Mouse (Mus musculus): ENCODE data around the gene Bsx.
A peak's percentile ranks its signal among the peaks of the same experiment; 100 is the strongest.

Bsx gene

DNA sequence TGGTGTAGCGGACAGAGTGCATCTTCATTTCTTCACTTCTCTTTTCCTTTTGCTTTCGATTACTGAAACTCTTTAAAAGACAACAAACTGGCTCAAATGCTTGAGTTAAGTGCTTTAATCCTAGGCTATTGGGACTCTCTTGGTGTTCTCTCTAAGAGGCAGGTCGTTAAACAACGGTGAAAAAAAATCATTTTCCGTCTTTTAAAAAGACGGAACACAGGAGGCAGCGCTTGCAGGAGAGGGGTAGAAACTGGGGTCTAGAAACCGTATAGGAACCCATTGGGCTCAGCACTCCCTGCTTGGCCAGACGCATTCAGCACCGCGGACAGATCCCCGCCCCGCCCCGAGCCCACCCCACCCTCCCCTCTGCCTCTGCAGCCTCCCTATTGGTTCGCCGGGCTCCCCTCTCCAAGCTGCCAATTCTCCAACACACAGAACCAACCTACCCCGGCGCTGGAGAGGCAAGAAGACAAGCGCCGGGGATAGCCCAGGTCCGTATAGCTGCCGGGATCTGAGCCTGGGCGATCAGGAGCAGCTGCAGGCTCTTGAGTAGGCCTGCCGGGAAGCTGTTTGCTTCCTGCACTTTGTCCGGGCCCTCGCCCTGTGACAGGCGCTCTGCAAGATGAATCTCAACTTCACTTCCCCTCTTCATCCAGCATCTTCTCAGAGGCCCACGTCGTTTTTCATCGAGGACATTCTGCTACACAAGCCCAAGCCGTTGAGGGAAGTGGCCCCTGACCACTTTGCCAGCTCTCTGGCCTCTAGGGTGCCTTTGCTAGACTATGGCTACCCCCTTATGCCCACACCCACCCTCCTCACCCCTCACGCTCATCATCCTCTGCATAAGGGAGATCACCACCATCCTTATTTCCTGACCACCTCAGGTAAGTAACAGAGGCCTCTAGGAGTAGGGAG is at the start of gene Bsx:
TSS of gene Bsx (plus strand) at position 572 of the 915 bp plus-strand sequence.
- no peak for DNase-seq (ENCODE audit: low spot score in 2 of 2)

DNA sequence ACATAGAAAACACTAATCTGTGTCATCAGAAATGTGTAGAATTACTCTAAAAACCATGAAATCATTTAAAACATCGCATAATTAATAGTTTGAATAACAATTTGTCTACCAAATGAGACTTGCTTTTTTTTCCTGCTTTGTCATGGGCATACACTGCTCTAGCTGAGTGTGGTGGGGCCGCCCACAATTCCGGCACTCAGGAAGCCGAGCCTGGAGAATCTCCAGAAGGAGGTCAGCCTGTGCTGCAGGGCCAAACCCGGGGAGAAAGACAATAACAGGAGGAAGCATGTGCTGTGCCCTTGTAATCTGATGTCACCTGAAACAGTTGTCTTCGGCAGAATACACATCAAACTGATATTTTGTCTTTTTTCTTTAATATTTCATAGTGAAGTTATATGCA is 48.3 kb upstream of the Bsx start:
- no peak for DNase-seq (ENCODE audit: low spot score in 2 of 2)

DNA sequence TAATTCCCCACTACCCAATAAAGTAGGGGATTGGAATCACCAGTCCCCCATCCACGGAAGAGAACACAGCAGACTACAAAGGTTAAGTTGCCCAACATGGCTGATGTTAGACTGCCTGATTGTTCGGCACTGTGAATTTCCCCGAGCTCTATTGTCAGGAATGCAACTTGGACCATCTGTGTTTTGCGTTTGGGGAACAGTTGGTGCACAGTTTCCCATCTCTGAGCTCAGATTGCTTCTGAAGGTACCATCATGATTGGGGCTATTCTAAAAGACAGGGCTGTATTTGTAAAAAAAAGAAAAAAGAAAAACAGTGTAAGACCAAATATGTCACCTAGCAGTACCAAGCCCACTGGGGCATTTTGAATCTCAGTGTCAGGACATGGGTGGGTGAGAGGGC is 46.6 kb upstream of the Bsx start:
- DNase-seq (ENCODE audit: low spot score in 2 of 2): no peak

DNA sequence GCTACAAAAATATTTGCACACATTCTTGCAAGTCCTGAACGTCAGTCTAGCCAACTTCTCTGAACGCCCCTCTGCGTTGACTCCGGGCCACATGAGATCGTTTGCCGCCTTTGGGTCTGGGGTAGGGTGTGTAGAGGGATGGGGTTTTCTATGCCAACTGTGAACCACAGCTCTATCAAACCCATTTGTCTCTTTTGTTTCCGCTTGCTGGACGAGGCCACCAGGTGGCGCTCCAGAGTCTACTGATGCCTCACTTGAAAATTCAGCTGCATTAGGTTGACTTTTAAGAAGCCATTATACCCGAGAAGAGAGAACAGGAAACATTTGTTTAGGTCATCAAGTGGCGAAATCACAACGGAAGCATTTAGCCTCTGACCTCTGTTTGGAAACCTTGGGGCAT is 39.4 kb upstream of the Bsx start:
- peak; percentile 41 to 66 for DNase-seq (ENCODE audit: low spot score in 2 of 2)

DNA sequence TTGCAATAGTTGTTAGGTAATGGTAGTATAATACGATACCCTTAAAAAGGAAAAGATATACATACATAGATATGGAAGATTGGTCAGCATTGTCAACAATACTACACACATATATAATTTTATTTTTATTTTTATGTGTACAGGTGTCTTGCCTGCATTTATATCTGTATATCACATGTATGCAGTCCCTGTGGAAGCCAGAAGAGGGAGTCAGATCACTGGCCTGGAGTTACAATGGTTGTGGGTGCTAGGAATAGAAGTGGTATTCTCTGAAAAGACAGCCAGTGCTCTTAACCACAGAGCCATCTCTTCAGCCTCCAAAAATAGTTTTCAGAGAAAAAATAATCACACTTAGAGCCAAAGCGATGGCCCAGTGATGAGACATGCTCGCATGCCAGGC is 37.2 kb upstream of the Bsx start:
- no peak for DNase-seq (ENCODE audit: low spot score in 2 of 2)

DNA sequence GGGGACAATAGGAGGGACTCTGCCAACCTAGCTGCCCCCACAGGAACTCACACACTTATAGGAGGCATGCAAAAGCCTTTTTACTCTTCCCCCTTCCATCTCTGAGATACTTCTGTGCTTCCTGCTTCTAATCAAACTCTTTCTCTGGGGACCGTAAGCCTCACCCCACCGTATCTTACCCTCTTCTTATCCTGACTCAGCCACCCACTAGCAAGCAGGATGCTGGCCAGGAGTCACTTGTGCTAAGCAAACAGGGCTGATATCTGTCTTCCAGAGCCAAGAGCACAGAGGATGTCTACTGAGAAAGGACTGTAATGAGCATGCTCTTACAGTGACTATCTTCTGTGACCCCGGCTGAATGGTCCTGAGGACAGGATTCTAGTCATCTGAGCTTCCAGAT is 34.3 kb upstream of the Bsx start:
- no peak for DNase-seq (ENCODE audit: low spot score in 2 of 2)

DNA sequence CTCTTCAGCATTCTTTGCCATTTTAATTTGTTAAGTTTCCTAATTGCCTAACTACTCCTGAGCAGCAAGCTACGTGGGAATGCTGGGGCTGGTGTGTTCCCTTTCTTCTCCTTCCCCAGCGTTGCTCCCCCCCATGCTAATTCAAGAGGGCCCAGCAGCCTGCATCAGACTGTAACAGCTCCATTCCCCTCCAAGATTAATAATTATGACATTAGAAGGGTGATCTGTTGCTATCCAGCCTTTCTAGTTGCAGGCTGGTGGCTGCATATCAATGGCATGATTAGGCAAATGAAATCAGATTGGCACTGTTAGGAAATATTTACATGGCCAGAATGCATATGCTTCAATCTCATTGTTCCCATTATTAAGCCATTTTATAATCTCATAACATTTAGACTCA is 22.4 kb upstream of the Bsx start:
- DNase-seq (ENCODE audit: low spot score in 2 of 2): no peak

DNA sequence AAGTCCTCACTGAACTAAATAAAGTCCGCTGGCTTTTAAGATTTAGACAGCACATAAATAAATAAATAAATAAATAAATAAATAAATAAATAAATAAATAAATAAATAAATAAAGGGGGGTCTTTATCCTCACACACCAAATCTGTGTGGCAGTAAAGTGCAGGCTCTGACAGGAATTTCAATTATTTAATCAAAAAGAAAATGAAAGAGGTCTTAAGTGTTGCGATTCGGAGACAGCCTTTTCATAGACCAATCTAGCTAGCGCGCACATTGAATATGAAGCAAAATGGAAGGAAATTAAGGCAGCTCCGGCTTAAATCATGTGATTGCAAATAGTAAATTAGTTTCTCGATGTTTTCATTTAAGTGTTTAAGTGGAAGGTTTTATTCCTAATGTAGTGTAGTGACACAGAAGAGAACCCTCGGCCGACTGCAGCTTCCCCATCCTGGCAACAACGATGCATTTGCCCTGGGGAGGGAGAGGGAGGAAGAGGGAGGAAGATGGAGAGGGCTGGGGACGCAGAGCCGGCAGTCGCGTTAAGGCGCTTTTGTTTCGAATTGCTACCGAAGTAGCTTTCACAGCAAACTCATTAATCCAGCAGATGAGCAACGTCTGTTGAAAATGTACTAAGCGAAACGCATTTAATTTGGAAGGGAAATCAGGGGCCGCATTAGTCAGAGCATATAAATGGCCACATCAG is 15.3 kb upstream of the Bsx start:
- DNase-seq (ENCODE audit: low spot score in 2 of 2): no peak

DNA sequence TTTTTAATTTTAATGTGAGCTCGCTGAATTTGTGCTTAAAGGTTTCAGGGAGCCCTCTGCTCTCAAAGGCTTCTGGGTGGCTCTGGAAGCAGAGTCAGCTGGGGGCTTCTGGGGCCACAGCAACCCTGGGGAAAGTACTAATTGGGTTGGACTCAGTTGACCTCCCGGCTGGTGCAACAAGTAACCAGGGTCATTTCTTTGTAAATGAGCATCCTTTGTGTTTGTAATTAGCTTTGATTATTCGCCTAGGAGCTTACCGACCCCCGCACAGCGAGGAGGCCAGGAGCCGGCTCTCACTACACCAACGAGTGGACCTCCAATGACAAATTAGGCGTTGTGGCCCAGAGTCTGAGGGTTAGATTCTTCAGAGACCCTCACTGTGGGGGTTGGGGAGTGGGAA is 14.7 kb upstream of the Bsx start:
- DNase-seq (ENCODE audit: low spot score in 2 of 2): no peak

DNA sequence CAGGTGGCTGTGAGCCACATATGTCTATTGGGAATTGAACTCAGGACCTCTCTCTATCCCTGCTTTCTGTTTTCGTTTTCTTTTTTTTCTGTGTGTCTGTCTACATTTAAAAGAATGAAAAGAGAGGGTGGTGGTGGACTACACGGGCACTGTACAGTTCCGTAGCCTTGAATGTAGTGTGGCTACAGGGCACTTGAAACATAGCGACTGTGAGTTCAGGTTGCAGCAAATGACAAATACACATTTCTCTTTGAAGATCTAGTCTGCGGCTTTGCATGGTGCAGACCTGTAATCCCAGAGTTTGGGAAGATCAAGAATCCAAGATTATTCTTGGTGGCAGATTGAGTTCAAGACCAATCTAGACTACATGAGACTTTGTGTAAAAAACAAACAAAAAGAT is 3.6 kb upstream of the Bsx start:
- no peak for DNase-seq (ENCODE audit: low spot score in 2 of 2)

DNA sequence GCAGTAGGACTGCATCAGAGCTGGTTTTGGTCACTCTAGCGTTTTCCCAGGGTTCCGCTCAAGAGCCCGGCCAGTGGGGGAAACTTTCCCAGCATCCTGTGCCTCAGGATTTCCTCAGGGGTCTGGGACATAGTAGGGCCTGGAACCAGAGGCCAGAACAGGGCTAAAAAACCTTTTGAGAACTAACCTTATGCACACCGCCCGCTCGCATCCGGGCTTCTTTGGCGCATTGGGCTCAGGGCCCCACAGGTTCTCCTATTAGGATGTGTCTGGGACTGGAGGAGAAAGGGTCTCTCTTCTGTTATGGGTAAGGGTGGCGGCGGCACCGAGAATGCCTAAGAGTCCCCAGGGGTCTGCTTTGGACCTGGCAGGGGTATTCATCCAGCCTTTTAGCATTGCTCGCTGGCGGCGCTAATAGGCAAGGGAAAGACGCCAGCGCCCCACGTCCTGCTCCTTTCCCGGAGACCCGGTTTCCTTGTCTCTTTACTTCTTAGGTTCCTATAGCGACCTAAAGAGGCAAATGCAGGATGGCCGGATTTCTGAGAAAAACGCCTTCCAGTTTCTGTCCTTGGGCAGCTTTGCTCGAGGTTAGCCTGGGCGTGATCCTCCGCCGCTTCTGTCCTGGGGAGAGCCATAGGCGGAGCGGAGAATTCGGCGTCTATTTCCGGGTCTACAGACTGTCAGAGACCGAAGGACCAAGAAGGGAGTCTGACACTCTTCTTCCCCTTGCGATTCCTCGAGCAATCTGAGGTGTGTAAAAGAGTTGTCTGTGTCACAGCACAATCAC is 2.4 kb upstream of the Bsx start:
- DNase-seq (ENCODE audit: low spot score in 2 of 2): peak in 1 of 2 experiments; percentile 26

DNA sequence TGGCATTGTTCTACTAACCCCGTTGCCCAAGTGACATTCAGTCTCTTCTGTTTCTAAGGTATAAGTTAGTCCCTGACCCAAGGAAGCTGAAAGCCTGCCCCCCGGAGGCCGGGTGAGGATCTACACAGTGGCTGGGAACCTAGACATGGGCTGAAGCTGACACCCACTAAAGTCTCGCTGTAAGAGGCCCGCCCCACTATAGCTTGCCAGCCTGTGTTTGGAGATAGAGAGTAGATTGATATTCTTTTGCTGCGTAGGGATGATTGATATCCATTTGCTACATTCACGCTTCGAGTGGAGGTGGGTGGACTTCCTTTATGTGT is 1.8 kb upstream of the Bsx start:
- DNase-seq (ENCODE audit: low spot score in 2 of 2): peak in 1 of 2 experiments; percentile 27

DNA sequence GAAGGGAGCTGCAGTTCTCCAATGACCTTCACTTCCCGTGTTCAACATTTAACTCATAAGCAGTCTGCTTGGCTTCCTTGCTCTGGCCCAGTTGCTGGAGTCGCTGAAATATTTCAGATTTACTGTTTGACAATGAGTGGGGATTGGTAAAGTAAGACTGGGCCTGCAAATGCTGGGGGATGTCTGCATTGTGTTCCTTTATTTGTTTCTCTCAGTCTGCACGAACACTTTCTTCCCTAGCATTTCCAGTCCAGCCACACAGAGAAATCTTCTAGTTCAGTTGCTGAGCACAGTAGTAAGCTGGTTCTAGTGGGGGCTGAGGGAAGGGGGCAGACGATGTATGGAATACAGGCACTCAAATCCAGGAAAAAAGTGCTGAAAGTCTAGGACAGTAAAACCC is 1.0 kb downstream of the Bsx start:
- DNase-seq (ENCODE audit: low spot score in 2 of 2): no peak

DNA sequence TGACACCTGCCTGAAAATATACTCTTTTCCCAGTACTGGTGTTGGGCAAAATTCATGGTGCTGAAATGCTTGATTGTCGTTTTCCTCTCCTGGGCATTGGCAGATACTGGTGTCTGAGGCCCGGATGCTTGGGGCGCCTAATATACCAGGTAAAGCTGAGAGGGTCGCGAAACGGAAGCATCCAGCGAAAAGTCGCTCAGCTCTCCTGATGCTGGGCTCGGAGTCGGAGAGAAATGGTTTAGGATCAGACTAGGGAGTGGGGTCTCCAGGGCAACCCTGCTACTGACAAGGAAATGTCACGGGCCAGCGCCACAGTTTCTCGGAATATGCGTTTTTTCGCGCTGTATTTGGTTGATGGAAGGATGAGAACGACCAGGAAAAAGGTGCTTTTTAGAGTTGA is 1.5 kb downstream of the Bsx start:
- DNase-seq (ENCODE audit: low spot score in 2 of 2): no peak

DNA sequence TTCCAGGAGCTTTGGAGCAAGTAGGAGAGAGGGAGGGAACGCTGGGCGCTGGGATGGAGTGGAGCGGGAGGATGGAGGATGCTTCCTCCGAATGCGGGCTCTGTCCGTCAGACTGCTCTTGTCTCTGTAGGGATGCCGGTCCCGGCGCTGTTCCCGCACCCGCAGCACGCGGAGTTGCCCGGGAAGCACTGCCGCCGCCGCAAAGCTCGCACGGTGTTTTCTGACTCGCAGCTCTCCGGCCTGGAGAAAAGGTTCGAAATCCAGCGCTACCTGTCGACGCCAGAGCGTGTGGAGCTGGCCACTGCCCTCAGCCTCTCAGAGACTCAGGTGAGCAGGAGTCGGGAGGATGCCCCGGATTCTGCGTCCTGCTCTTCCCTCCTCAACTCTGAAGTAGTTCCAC is 2.2 kb downstream of the Bsx start:
- DNase-seq (ENCODE audit: low spot score in 2 of 2): no peak

DNA sequence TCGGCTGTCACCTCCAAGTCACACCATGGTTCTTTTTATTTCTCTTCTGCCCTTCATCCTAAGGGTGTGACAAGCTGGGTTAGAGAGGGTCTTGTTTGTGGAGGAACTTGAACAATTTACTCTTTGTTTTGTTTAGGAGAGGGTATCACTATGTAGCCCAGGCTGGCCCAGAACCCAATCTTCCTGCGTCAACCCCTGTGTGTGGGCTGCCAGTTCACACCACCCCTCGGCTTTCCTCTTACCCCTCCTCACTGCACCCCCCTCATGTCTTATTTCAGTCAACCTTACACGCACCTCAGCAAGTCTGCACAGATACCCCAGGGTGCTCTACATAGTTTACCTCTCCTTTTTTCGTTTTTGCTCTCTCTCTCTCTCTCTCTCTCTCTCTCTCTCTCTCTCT is 2.8 kb downstream of the Bsx start:
- no peak for DNase-seq (ENCODE audit: low spot score in 2 of 2)

DNA sequence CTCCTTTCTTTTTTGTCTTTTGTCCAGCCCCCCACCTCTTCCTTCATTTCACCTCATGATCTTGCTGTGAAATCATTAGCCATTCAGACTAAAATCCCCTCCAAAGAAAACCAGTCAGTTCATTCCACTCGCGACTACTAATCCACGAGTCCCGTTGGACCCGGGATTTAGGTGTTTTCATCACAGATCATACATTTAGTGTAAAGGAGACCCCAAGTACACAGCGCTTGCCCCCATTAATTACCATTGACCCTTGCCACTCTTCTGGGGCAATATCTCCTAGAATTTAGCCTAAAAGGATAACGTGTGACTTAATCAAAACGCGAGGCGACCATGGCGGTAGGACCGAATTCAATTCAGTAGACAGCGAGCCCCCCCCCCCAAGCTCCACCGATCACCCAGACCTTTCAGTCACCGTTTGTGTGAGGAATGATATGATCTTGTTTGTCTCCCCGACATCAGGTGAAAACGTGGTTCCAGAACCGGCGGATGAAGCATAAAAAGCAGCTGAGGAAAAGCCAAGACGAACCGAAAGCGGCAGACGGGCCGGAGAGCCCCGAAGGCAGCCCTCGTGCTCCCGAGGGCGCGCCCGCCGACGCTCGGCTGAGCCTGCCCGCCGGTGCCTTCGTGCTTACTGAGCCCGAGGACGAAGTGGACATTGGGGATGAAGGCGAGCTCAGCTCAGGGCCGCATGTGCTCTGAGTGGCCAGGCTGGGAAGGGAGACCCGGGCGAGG is 3.4 kb downstream of the Bsx start:
- no peak for DNase-seq (ENCODE audit: low spot score in 2 of 2)

DNA sequence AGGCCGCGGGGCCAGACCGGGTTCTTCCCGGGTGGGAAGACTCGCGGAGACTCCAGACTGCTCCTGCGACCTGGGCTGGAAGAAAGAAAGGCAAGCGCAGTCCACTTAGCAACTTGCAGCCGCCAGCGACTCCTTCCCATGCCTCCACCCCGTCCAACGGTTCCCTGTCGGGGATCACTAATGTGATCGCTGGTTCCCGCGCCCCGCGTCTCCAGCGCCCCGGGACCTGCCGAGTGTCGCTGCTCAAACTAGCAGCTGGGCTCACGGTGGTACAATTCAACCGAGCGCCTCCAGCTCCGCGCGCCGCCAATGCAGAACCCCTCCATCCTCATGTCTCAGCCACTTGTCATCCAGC is 3.9 kb downstream of the Bsx start:
- DNase-seq (ENCODE audit: low spot score in 2 of 2): no peak

DNA sequence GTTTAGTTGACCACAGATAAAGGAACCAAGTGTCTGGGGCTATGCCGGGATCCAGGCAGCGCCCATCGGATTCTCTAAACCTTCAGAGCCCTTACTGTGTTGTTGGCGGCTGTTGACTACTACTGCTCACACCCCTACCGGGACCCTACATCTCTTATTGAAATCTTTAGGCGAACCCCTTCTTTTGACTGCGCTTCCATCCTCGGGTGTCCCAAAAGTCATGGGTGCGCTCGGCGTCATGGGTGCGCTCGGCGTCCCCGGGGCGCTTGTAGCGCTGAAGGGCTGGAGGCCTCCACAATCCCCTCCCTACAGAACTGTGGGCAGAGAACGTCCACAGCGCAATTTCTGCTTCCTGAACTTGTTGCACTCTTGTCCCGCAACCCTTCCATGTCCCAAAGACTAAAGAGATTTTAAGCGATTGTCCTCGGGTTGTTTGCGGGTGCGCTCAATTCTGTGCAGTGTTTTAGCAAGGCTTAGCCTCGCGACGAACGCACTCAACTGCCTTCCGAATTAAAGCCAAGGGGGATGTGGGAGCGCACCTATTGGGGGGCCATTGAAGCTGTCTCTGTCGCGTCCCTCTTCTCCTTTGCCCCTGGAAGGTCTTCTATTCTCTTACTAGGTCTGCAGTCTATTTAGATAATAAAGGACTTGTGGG is 4.5 kb downstream of the Bsx start:
- DNase-seq (ENCODE audit: low spot score in 2 of 2): no peak

DNA sequence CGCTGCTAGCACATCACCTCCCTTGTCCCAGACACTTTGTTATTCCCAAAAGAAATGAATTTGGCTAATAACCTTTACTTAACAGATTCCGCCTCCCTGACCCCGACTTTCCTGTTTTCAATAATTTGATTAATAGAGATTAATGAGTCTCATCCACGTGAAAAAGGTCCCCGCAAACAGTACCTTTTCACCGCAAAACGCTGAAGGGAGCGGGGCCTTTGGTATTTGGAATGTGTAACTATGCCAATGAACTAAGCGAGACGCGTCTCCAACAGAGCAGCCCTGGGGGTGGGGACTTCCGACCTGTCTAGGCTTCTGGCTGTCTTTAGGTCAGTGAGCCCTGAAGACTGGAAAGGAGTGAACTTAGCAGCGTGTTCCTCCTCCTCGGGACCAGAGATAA is 5.1 kb downstream of the Bsx start:
- no peak for DNase-seq (ENCODE audit: low spot score in 2 of 2)

DNA sequence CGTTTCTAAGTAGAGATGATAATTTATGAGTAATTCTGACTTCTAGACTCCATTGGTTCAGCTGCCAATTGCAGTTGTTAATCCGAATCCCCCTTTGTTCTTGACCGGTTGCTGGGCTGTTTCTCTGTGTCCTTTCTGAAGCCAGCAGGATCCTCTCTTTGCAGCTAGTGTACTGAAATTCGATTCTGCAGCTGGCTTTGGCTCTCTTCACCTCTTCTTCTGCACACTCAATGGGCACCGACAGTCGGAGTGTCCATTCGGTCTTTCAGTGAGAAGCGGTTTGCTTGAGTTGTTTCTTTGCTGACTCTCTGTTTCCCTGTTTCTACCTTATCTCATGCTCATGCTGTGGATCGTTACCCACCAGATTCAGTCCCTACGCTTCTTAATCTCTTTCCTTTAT is 11.7 kb downstream of the Bsx start:
- DNase-seq (ENCODE audit: low spot score in 2 of 2): no peak

DNA sequence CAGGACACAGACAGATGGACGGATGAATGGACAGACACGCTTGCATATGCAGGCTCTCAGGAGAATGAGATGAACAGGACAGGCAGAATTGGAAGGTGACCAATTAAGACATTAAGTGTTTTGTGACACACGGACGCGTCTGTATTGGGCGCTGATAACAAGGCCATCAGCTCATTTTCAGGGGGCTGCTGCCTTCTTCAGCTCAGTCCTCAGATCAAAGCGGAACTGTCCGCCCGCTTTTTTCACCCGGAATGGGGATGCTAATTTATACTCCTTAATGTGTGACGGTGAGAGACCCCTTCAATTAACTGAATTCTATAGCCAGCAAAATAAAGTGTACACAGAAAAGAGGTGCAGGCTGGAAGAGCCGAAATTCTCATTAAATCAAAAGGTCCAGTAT is 15.5 kb downstream of the Bsx start:
- no peak for DNase-seq (ENCODE audit: low spot score in 2 of 2)

All from urinary bladder, postnatal 36 days (tissue).